Mouse (Mus musculus) mammary gland, adult 2 months (tissue): ENCODE data around the gene Pim3. TPM values are rescaled to one million over a fixed set of nuclear protein-coding genes. Genes with fewer than 3 reads are reported as not detected.

Experiments used
- polyA plus RNA-seq: library from polyadenylated mRNA; depleted of rRNA; stranded (reverse); fragments of >200 nt; gene quantifications from 2 replicates; pipeline ENCODE4 v1.2.3, GENCODE M21; 2012; ENCODE audit warnings: low replicate concordance; rRNA removed

Pim3 gene
- polyA plus RNA-seq, result 32.9 and 70.2 TPM in 2 replicates

DNA sequence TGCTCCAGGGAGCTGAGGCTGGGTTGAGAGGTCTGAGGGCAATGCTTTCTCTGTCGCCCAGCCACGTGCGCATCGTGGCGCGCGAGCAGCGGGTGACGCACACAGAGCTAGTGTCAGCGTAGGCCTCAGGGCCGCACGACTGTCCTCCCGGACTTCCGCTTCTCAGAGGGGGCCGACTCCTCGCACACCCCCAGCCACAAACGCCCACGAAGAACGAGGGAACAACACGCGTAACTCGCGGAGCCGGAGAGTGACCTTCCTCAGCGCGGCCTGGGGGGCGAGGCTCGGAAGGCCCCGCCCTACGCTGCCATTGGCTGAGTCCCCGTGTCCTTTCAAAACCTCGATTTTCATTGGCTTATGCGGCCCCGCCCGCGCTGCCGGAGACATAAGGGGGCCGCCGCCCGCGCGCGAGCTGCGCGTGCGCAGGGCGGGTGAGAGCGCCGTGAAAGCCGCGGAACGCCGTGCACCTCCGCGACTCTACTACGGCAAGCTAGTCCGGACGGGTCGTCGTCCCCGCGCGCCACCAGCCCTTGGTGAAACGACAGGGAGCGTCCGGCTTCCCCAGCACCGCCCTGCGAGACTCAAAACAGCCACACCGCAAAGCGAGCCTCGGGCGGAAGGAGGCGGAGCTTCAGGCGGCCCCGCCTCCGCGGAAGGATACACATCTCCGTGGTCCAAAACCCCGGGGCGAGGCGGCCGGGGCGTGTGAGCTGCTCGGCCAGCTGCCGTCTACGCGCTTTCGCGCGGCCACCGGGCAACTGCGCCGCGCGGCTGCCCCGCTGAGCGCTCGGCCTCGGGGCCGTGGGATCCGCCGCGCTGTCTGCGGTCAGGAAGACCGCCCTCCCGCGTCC is at the start of gene Pim3:
TSS of gene Pim3 (plus strand) at position 415 of the 851 bp plus-strand sequence.

DNA sequence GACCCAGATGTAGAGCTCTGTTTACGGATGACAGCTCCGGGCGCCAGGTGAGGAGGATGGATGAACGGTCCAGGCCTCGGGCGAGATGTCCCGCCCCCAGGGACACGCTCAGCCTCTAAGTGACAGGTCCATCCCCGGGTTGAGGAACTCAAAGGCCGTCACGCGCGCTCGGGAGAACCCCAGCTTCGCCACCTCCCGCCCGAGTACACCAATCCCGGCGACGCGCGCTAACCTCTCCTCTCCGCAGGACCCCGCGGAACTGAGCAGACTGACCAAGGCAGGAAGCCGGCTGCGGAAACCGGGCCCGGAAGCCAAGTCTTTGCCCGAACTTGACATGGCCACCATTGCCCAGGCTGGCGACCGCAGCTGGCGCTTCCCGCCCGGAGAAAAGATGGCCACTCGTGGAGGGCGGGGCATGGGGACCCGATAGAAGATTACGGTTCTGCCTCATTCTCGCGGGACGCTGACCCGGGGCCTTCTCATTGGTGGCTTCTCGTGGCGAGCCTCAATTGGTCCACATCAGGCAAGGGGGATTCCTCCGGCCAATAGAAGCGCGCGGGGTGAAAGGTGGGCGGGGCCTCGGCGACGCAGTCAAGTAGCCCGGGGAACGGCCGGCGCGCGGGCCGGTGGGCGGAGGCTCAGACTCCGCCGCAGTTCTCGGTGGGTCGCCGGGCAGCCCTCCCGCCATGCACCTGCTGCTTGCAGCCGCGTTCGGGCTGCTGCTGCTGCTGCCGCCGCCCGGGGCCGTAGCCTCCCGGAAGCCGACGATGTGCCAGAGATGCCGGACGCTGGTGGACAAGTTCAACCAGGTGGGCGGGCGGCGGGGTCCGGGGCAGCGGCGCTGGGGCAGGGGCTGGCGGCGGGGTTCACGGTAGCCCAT is 42.7 kb upstream of the Pim3 start, which contains the start of the genes Alg12 and Creld2:
TSS of gene Alg12 (minus strand) at position 293 of the 880 bp plus-strand sequence.
TSS of gene Creld2 (plus strand) at position 621 of the 880 bp plus-strand sequence.

Other genes with a start within 250 kb of the Pim3 start
- 9.4 and 12.0 TPM in 2 replicates for gene Brd1, start 128.0 kb upstream of the Pim3 start, polyA plus RNA-seq
- gene Zbed4, start 110.5 kb upstream of the Pim3 start, polyA plus RNA-seq, result 3.0 and 4.5 TPM in 2 replicates
- gene Alg12, start 42.9 kb upstream of the Pim3 start, polyA plus RNA-seq, result 19.0 and 22.9 TPM in 2 replicates
- gene Creld2, start 42.5 kb upstream of the Pim3 start, polyA plus RNA-seq, result 20.2 and 24.4 TPM in 2 replicates
- not detected in 2 replicates for gene Ttll8, start 92.2 kb downstream of the Pim3 start, polyA plus RNA-seq
- 0.39 and 0.61 TPM in 2 replicates for gene Mlc1, start 116.8 kb downstream of the Pim3 start, polyA plus RNA-seq
- gene Mov10l1, start 120.7 kb downstream of the Pim3 start, polyA plus RNA-seq, result not detected in 2 replicates
- gene Panx2, start 197.5 kb downstream of the Pim3 start, polyA plus RNA-seq, result 0.33 and 0.56 TPM in 2 replicates
- 45.0 and 62.8 TPM in 2 replicates for gene Trabd, start 212.9 kb downstream of the Pim3 start, polyA plus RNA-seq
- 52.7 and 67.8 TPM in 2 replicates for gene Selenoo, start 226.9 kb downstream of the Pim3 start, polyA plus RNA-seq